Mouse (Mus musculus) heart, embryonic 16.5 days (tissue): Measurements from ENCODE around the gene Pea15a. TPM values are rescaled to one million over a fixed set of nuclear protein-coding genes. Genes with fewer than 3 reads are reported as not detected.
A peak's percentile ranks its signal among the peaks of the same experiment; 100 is the strongest.

Experiments
- ATAC-seq: fragments of 200-750 bp; cut with Nextera tagmentation; replicated peaks from 2 replicates; pipeline ENCODE4 v1.8.0; 2017; ENCODE audit warnings: moderate number of reproducible peaks; ENCODE audit not compliant: insufficient read depth, low FRiP score; ENCODE audit errors: extremely low read depth
- H3K27ac ChIP-seq: fragments of 300-500 bp; sonication (generic); 2 replicates; pipeline ENCODE4 v1.5.1; 2014; ENCODE audit warnings: mild to moderate bottlenecking, low read length, control low read depth, moderate library complexity
- H3K27me3 ChIP-seq: fragments of 300-500 bp; sonication (generic); 2 replicates; pipeline ENCODE4 v1.6.1; 2014; ENCODE audit warnings: low read length, mixed read lengths; ENCODE audit not compliant: control insufficient read depth, insufficient read depth
- H3K36me3 ChIP-seq: fragments of 300-500 bp; sonication (generic); 2 replicates; pipeline ENCODE4 v1.6.1; 2014; ENCODE audit not compliant: control insufficient read depth, insufficient read depth
- H3K4me1 ChIP-seq: fragments of 300-500 bp; sonication (generic); 2 replicates; pipeline ENCODE4 v1.6.1; 2014; ENCODE audit warnings: low read length, mixed read lengths; ENCODE audit not compliant: control insufficient read depth, insufficient read depth
- H3K4me2 ChIP-seq: fragments of 300-500 bp; sonication (generic); 2 replicates; pipeline ENCODE4 v1.6.1; 2014; ENCODE audit warnings: low read depth, mild to moderate bottlenecking, control low read depth, low read length
- H3K4me3 ChIP-seq: fragments of 300-500 bp; sonication (generic); 2 replicates; pipeline ENCODE4 v1.5.1; 2014; ENCODE audit warnings: mild to moderate bottlenecking, control low read depth, low read length
- H3K9ac ChIP-seq: fragments of 300-500 bp; sonication (generic); 2 replicates; pipeline ENCODE4 v1.6.1; 2014; ENCODE audit warnings: low read length, control low read depth
- H3K9me3 ChIP-seq: fragments of 300-500 bp; sonication (generic); replicated peaks from 2 replicates; pipeline ENCODE4 v1.6.1; 2016; ENCODE audit warnings: low read length; ENCODE audit not compliant: control insufficient read depth
- WGBS: fragments of 180-500 bp; shearing (Covaris S2); extraction: QIAGEN DNeasy Blood & Tissue Kit; methylation state at CpG from one replicate; pipeline ENCODE4 v1.1.7; 2014; 5-methylcytosine and 5-hydroxymethylcytosine counted together
- polyA plus RNA-seq: library from polyadenylated mRNA; unstranded; fragments of >200 nt; fragmentation: Nextera tagmentation; extraction: Ambion mirVana; gene quantifications from 2 replicates; pipeline ENCODE4 v1.2.1, GENCODE M21; 2015

Pea15a gene
- polyA plus RNA-seq, 1 experiment from 2014 or later = 181 TPM

DNA sequence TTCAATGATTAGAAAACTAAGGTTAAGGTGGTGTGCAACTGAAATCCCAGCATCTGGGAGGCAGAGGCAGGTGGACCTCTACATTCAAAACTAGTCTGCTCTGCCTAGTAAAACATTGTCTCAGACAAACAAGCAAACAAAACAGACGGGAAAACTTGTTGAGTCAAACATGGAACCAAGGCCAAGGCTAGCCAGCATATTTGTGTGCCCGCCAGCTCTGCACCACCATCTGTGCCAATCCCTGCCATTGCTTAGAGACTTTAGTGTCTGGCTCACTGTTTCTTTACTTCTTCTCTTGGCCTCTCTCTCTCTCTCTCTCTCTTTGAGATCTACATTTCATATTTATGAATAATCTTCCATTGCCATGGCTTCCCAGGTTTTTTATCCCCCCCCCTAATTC, 21.6 kb upstream of the Pea15a start:
- no peak for ATAC-seq
- no peaks in the 10 kb centered on the region for H3K27me3 ChIP-seq
- WGBS = 87% methylated on average over 2 of the region's 2 CpGs
- no peak overlapping the region for H3K4me2 ChIP-seq
- no peak overlapping the region for H3K9ac ChIP-seq
- no peaks in the 10 kb centered on the region for H3K9me3 ChIP-seq
- H3K4me1 ChIP-seq = peaks cover 11% of the 10 kb centered on the region; the same call in 1 of the 2 replicates
- H3K27ac ChIP-seq = no peak overlapping the region
- H3K4me3 ChIP-seq = no peak overlapping the region
- H3K36me3 ChIP-seq = no peaks in the 10 kb centered on the region

DNA sequence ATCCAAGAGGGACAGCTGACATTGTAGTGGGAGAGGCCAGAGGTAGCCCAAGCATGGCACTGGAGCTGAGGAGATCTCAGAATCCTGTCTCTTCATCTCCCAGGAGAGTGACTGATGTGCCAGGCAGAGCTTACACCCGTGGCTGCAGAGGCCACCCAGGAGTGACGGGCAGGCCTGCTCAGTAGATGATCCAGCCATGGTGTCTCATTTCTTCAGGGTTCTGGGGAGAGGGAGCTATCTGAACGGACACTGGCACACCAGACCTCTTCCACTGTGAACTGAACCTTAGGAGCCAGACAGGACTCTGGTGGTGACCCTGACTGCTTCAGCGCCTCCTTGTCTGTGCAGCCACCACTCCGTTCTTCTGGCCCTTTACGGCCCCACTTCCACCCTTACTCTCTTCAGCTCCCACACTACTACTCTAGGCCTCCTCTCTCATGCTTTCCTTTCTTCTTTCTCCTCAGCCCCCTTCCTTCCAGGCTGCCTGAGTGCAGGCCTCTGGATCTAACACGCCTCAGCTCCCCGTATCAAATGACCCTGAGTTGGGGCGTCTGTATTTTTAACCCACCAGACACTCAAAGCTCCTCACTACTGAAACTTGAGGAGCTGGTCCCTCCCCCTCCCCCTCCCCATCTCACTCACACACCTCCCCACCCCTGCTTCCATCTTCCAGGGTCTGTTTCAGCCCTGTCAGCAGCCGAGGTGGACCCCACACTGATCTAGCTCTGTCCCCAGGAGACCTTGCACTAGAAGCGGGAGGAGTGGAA, 14.9 kb upstream of the Pea15a start:
- 41% methylated on average over 11 of the region's 11 CpGs for WGBS
- H3K4me1 ChIP-seq = peaks cover 53% of the 10 kb centered on the region

DNA sequence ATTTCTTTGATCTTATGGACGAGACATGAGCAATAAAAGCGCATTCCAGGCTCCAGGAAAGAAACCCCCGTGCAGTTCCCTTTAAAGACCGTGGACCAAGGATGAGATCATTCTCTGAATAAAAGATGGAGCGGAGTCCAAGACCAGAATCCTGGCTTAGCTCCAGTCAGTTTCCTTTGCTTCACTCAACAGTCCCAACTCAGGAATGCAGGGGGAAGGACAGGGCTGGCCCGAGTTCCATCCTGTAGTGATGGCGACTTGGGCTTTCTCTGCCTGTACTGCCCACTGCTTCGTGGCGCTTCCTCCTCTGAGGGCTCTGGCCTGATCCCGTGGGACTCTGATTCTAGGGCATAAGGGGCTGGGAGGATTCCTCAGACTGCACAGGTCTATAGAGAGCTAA, 13.8 kb upstream of the Pea15a start:
- ATAC-seq = peak; percentile 83
- Histone ChIP-seq H3K4me2 (peak overlapping the region; percentile 47), H3K4me1 (peaks cover 53% of the 10 kb centered on the region)

More for the DNA sequence above, 14.9 kb upstream of the Pea15a start:
- H3K9me3 ChIP-seq = no peaks in the 10 kb centered on the region
- no peaks in the 10 kb centered on the region for H3K36me3 ChIP-seq
- H3K4me3 ChIP-seq = no peak overlapping the region
- H3K27me3 ChIP-seq = no peaks in the 10 kb centered on the region
- no peak for ATAC-seq
- peak overlapping the region; percentile 95 for H3K27ac ChIP-seq
- H3K9ac ChIP-seq = peak overlapping the region; percentile 23
- no peak overlapping the region for H3K4me2 ChIP-seq

DNA sequence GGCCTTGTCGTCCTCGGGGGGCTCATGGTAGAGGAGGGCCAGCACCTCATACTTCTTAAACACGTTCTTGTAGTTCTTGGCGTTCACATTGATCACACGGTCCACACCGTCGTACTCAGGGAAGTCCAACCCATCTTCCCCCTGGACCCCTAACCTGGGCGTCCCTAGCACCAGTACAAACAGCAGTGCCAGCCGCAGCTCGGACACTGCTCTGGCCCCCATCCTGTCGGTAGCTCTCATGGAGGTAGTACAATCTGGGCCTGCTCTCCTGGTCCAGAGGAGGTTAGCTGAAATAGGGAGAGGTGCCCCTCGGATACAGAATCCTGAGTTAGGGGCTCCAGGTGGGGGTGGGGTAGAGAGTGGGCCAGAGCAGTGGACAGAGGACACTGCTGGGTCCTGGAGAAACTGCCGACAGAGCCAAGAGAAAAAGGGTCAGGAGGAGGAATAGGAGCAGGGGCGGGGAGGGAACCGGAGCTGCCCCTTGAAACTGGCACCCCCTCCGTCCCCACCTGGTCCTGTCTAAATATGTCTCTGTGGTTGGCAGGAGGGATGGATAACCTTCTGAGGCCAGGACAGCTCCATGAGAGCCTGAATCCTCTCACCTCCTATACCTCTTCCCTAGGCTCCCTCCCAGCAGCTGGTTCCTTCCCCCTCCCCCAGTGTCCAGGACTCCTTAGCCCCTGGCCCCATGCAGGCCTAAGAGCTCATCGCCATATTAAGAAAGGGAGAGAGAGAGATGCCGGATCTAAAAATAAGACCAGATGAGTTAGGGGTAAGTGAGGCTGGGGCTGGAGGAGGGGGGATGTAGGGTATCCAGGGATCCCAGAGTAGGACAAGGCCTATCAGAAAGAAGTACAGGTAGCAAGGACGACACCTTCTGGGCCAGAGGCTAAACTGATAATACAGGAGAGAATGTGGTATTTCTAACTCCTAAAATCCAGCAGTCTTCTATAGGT, 13.1 kb upstream of the Pea15a start, which contains the start of gene Casq1:
Casq1 (minus strand) TSS at position 418 of the 956 bp plus-strand sequence.
- Histone ChIP-seq H3K4me1 (peaks cover 58% of the 10 kb centered on the region), H3K9me3 (no peaks in the 10 kb centered on the region), H3K4me3 (peak within 1 kb of the TSS; percentile 17), H3K27ac (peak within 1 kb of the TSS; percentile 95), H3K27me3 (no peaks in the 10 kb centered on the region), H3K9ac (peak within 1 kb of the TSS; percentile 65), H3K36me3 (no peaks in the 10 kb centered on the region), H3K4me2 (peak within 1 kb of the TSS; percentile 47)
- 59% methylated on average over 19 of the region's 19 CpGs for WGBS
- peak; percentile 29 for ATAC-seq

More for the DNA sequence above, 13.8 kb upstream of the Pea15a start:
- no peak overlapping the region; the same call in 1 of the 2 replicates for H3K4me3 ChIP-seq
- H3K27ac ChIP-seq = peak overlapping the region; percentile 95
- H3K27me3 ChIP-seq = no peaks in the 10 kb centered on the region
- H3K9ac ChIP-seq = peak overlapping the region; percentile 65
- WGBS = 21% methylated on average over 10 of the region's 10 CpGs
- no peaks in the 10 kb centered on the region for H3K36me3 ChIP-seq
- H3K9me3 ChIP-seq = no peaks in the 10 kb centered on the region

DNA sequence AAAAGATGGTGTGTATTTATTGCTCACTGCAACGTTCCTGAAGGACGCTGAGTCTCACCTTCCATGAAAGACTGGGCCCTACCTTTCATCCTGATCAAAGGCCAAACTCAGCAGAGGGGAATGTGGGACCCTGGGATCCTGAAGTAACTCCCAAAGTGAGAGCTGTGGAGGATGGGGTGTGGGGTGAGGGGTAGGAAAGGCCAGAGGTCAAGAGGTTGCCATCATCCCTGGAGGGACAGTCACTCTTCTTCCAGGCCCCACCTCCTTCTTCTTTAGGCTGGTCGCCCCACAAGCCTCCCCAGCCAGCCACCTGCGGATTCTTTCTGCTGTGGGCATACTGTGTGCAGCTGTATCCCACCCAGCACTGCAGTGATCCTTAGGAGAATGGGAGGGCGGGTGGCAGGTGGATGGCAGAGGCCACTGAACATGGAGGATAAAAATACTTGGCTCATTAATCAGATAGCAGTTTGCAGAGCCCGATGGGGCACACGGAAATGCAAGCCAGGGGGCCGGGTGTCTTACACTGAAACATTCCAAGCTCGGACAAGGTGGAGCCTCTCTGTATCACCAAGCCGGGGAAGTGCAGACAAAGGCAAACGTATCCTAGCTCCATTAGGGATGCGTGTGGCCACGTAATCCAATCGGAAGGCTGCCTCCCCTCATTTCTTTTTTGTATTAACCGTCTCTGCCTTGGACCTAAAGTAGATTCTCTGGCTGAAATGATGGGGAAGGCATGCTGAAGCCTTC, 11.7 kb upstream of the Pea15a start:
- Histone ChIP-seq H3K9ac (peak overlapping the region; percentile 15), H3K4me2 (peak overlapping the region; percentile 25), H3K4me1 (peaks cover 71% of the 10 kb centered on the region), H3K36me3 (no peaks in the 10 kb centered on the region), H3K27me3 (no peaks in the 10 kb centered on the region), H3K4me3 (no peak overlapping the region), H3K9me3 (no peaks in the 10 kb centered on the region), H3K27ac (peak overlapping the region; percentile 95)
- ATAC-seq = no peak
- 45% methylated on average over 15 of the region's 15 CpGs for WGBS

DNA sequence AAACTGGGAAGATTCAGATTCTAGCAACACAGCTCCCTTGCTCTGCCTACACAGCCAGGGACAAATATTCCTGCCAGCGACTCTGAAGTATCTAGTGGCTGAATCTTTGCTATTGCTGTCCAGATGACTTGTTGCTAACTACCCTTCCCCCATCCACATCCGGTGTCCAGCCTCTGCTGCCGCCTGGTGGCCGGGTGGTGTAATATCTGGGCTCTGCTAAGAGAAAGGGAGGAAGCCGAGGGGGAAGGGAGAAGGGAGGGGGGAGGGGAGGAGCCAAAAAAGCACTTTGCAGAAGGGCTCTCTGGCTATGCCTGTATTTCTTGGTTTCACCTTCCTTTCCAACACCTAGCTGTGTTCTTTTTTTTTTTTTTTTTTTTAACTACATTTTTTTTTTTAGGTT, 10.5 kb upstream of the Pea15a start:
- Histone ChIP-seq H3K27me3 (no peaks in the 10 kb centered on the region), H3K36me3 (no peaks in the 10 kb centered on the region), H3K4me2 (peak overlapping the region; percentile 62), H3K9ac (peak overlapping the region; percentile 74), H3K27ac (peak overlapping the region; percentile 95), H3K4me1 (peaks cover 70% of the 10 kb centered on the region), H3K4me3 (peak overlapping the region; percentile 36), H3K9me3 (no peaks in the 10 kb centered on the region)
- 0% methylated on average over 5 of the region's 5 CpGs for WGBS
- peak; percentile 49 for ATAC-seq

DNA sequence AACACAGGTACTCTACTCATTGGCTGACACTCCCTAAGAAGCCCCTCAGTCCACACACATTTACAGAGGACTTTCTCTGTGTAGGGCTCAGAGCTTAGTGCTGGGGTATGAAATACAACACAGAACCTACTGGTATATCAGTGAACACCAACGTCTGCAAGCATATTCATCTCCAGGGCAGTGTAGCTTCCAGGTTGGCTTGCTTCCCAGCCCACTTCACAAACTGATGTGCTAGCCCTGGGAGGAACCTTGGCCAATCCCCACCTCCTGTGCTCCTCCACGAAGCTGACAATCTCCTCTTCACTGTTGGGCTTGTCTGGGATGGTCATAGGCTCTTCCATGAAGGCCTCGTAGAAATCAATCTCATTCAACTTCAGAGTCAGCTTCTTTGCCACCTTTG, 8.1 kb upstream of the Pea15a start:
- H3K27ac ChIP-seq = peak overlapping the region; percentile 82

DNA sequence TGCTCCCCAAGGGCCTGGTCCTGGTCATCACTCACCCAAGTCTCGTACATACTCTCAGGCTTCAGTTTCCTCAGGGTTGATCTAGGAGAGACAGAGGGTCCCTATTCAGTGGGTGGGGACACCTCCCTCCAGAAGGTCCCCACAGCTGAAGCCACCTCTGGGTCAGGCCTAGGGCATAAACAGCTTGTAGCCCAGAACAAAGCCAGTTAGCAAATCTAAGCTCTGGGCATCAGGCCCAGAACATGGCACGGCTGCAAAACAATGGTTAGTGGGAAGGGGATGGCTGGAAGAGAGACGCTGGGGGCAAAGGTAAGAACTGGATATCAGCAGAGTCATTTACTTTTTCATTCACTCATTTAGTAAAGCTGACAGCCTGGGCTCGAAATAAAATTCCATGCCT, 7.2 kb upstream of the Pea15a start:
- Histone ChIP-seq H3K27me3 (no peaks in the 10 kb centered on the region), H3K27ac (peak overlapping the region; percentile 23; the same call in 1 of the 2 replicates), H3K9me3 (no peaks in the 10 kb centered on the region), H3K4me1 (peaks cover 41% of the 10 kb centered on the region), H3K4me2 (no peak overlapping the region), H3K9ac (no peak overlapping the region), H3K4me3 (no peak overlapping the region), H3K36me3 (no peaks in the 10 kb centered on the region)
- 59% methylated on average over 4 of the region's 4 CpGs for WGBS
- ATAC-seq = no peak

More for the DNA sequence above, 8.1 kb upstream of the Pea15a start:
- Histone ChIP-seq H3K9ac (peak overlapping the region; percentile 50), H3K27me3 (no peaks in the 10 kb centered on the region), H3K4me1 (peaks cover 50% of the 10 kb centered on the region), H3K4me3 (no peak overlapping the region), H3K36me3 (no peaks in the 10 kb centered on the region), H3K9me3 (no peaks in the 10 kb centered on the region), H3K4me2 (no peak overlapping the region)
- 18% methylated on average over 3 of the region's 3 CpGs for WGBS
- peak; percentile 61 for ATAC-seq
